Mouse (Mus musculus) forebrain, embryonic 16.5 days (tissue): ENCODE data around the gene Pgm1. TPM values are rescaled to one million over a fixed set of nuclear protein-coding genes. Genes with fewer than 3 reads are reported as not detected.

Experiments used
- ATAC-seq: fragments of 200-750 bp; cut with Nextera tagmentation; 2 replicates; pipeline ENCODE4 v1.8.0; 2017; ENCODE audit warnings: mild to moderate bottlenecking, moderate library complexity
- H3K27ac ChIP-seq: fragments of 300-500 bp; sonication (generic); 2 replicates; pipeline ENCODE4 v1.5.1; 2014; ENCODE audit warnings: low read length, control low read depth
- H3K27me3 ChIP-seq: fragments of 300-500 bp; sonication (generic); replicated peaks from 2 replicates; pipeline ENCODE4 v1.6.1; 2014; ENCODE audit warnings: low read length; ENCODE audit not compliant: control insufficient read depth, insufficient read depth
- H3K36me3 ChIP-seq: fragments of 300-500 bp; sonication (generic); 2 replicates; pipeline ENCODE4 v1.6.1; 2014; ENCODE audit not compliant: control insufficient read depth, insufficient read depth
- H3K4me1 ChIP-seq: fragments of 300-500 bp; sonication (generic); replicated peaks from 2 replicates; pipeline ENCODE4 v1.6.1; 2014; ENCODE audit warnings: low read length; ENCODE audit not compliant: control insufficient read depth, insufficient read depth
- H3K4me2 ChIP-seq: fragments of 300-500 bp; sonication (generic); 2 replicates; pipeline ENCODE4 v1.6.1; 2014; ENCODE audit warnings: mild to moderate bottlenecking, low read length, control low read depth
- H3K4me3 ChIP-seq: fragments of 300-500 bp; sonication (generic); replicated peaks from 2 replicates; pipeline ENCODE4 v1.5.1; 2014; ENCODE audit warnings: mild to moderate bottlenecking, low read length, control low read depth
- H3K9ac ChIP-seq: fragments of 300-500 bp; sonication (generic); replicated peaks from 2 replicates; pipeline ENCODE4 v1.6.1; 2014; ENCODE audit warnings: low read depth, low read length, control low read depth
- H3K9me3 ChIP-seq: fragments of 300-500 bp; sonication (generic); 2 replicates; pipeline ENCODE4 v1.6.1; 2016; ENCODE audit warnings: low read length; ENCODE audit not compliant: control insufficient read depth
- WGBS: fragments of 180-500 bp; shearing (Covaris S2); extraction: QIAGEN DNeasy Blood & Tissue Kit; methylation state at CpG from one replicate; pipeline ENCODE4 v1.1.7; 2014; 5-methylcytosine and 5-hydroxymethylcytosine counted together
- polyA plus RNA-seq: library from polyadenylated mRNA; unstranded; fragments of >200 nt; fragmentation: Nextera tagmentation; extraction: Ambion mirVana; gene quantifications from 2 replicates; pipeline ENCODE4 v1.2.1, GENCODE M21; 2015

The Pgm1 gene
- polyA plus RNA-seq, 1 experiment from 2014 or later: 46.0 TPM

DNA sequence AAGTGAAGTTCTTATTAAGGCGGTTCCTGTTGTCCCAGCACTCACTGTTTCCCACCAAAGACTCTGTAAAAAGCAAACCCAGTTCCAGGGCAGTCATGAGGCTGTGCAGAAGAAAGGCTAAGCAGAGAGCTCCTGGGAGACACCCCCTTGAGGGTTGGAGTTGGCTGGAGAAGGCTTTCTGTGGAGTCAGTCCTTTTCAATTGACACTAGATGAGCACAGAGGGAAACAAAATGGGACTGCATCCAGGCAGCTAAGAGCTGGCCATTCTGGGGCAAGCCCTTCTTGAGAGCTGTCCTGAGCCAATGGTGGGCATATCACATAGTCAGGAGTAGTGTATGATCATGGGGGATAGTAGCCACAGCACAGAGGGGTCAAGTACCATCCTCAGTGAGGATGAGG, 44.7 kb downstream of the Pgm1 start:
- ATAC-seq: no peak
- no peak overlapping the region for H3K4me3 ChIP-seq
- H3K9ac ChIP-seq: no peak overlapping the region
- no peaks in the 10 kb centered on the region for H3K4me1 ChIP-seq
- H3K27ac ChIP-seq: no peak overlapping the region
- H3K4me2 ChIP-seq: no peak overlapping the region
- no peaks in the 10 kb centered on the region for H3K36me3 ChIP-seq
- no peaks in the 10 kb centered on the region for H3K9me3 ChIP-seq
- 93% methylated on average over 1 of the region's 1 CpGs for WGBS
- no peaks in the 10 kb centered on the region for H3K27me3 ChIP-seq

GRCm38 (mm10) chr4:99974375-99974774, 45.2 kb downstream of the Pgm1 start:
- H3K36me3 ChIP-seq: no peaks in the 10 kb centered on the region
- H3K4me2 ChIP-seq: no peak overlapping the region
- WGBS: 78% methylated on average over 5 of the region's 5 CpGs
- no peaks in the 10 kb centered on the region for H3K27me3 ChIP-seq
- H3K9ac ChIP-seq: no peak overlapping the region
- no peaks in the 10 kb centered on the region for H3K9me3 ChIP-seq
- H3K4me1 ChIP-seq: no peaks in the 10 kb centered on the region
- H3K4me3 ChIP-seq: no peak overlapping the region
- no peak overlapping the region for H3K27ac ChIP-seq
- ATAC-seq: no peak

DNA sequence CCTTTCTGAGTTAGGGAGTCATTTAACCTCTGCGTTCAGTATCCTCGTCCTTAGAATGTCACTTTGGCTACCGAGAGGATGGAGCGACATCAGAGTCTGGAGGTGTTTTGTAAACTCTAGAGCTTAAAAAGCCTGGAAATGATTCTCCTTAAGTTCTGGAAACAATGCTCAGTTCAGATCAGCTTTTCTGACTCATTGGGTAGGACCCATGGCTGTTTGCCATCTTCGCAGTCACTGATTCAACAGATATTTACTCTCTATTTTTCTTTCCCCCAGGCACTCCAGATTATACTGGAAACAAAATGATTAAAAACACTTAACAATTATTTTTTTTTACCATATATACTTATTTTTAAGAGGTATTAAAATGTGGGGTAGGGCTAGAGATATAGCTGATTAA, 50.1 kb downstream of the Pgm1 start:
- Histone ChIP-seq H3K36me3 (no peaks in the 10 kb centered on the region), H3K9ac (no peak overlapping the region), H3K27ac (no peak overlapping the region), H3K9me3 (no peaks in the 10 kb centered on the region), H3K4me3 (no peak overlapping the region), H3K4me2 (no peak overlapping the region), H3K4me1 (no peaks in the 10 kb centered on the region), H3K27me3 (no peaks in the 10 kb centered on the region)
- 72% methylated on average over 5 of the region's 5 CpGs for WGBS
- ATAC-seq: no peak

DNA sequence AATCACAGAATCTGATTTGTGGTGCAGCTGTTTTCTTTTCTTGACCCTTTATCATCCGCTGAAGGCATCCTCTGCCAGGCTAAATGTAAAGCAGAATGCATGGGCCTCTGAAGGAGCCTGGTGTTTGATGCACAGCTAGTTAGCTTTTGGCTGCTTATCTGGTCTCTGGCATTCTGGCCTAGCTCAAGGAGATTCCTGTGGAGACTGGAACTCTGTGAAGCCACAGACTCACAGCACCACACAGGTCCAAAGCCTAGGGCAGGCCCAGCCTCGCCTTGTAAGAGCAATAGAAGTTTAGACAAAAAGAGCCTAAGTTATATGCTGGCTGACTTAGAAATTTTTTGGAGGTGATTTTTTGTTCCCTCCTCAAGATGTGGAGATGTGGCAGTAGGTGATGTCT, 52.0 kb downstream of the Pgm1 start:
- Histone ChIP-seq H3K4me1 (no peaks in the 10 kb centered on the region), H3K27ac (no peak overlapping the region), H3K4me2 (no peak overlapping the region), H3K9me3 (no peaks in the 10 kb centered on the region), H3K36me3 (no peaks in the 10 kb centered on the region), H3K27me3 (no peaks in the 10 kb centered on the region), H3K4me3 (no peak overlapping the region), H3K9ac (no peak overlapping the region)
- WGBS: 85% methylated on average over 2 of the region's 2 CpGs
- no peak for ATAC-seq

DNA sequence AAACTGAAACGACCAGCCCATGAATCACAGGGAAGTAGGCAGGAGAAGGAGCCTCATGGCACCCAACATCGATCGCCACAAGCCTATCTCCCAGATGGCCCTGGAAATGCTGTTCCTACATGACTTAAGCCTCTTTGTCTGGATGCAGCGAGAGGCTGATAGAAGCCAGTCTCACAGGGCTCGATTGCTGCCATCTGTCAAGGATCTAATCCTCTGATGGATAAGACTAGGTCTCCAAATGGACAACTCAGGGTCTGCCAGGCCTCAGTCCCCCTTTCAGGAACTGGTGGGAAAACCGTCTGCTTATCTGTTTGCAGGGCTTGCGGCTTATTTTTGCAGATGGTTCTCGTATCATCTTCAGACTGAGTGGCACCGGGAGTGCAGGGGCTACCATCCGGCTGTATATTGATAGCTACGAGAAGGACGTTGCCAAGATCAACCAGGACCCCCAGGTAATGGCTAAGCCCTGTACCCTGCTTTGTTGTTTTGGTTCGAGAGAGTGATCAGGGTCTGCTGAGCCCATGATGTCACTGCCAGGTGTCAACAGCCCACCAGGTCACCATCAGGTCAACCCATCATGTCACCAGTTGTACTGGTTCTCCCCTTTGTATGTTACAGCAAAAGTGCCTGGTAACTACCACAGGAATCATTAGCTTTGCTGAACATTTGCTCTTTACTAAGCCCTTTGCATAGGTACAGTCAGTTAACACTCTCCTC, 54.6 kb downstream of the Pgm1 start:
- Histone ChIP-seq H3K36me3 (no peaks in the 10 kb centered on the region), H3K9ac (no peak overlapping the region), H3K4me1 (no peaks in the 10 kb centered on the region), H3K4me2 (no peak overlapping the region), H3K9me3 (no peaks in the 10 kb centered on the region), H3K27me3 (no peaks in the 10 kb centered on the region), H3K27ac (no peak overlapping the region), H3K4me3 (no peak overlapping the region)
- peak; percentile 23; the same call in 1 of the 2 replicates for ATAC-seq
- WGBS: 86% methylated on average over 13 of the region's 13 CpGs

- no peak overlapping the region for H3K4me3 ChIP-seq
- H3K9me3 ChIP-seq: no peaks in the 10 kb centered on the region
- no peak overlapping the region for H3K27ac ChIP-seq
- no peaks in the 10 kb centered on the region for H3K4me1 ChIP-seq
- H3K9ac ChIP-seq: no peak overlapping the region
- no peaks in the 10 kb centered on the region for H3K36me3 ChIP-seq
- no peak for ATAC-seq
- 81% methylated on average over 7 of the region's 7 CpGs for WGBS
- no peak overlapping the region for H3K4me2 ChIP-seq
- no peaks in the 10 kb centered on the region for H3K27me3 ChIP-seq
Measured at GRCm38 (mm10) chr4:99984369-99984752, 55.1 kb downstream of the Pgm1 start.

DNA sequence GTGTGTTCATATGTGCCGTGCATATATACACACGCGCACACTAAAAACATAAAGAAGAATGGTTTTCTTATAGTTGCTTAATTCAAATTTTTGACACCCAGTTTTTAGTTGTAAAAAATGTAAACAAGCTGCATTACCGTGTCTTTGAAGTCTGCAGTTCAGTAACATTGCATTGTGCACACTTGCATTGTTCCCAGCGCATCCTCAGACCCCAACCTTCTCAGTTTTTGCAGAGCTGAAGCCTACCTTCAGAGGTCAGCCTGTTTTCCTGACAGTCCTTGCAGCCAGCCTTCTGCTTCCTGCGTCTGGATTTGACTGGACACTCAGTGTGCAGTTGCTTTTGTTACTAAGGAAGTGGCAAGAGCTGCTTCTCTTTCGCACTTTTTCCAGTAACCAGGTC, 55.9 kb downstream of the Pgm1 start:
- Histone ChIP-seq H3K36me3 (no peaks in the 10 kb centered on the region), H3K9me3 (no peaks in the 10 kb centered on the region), H3K4me2 (no peak overlapping the region), H3K27me3 (no peaks in the 10 kb centered on the region), H3K27ac (no peak overlapping the region), H3K4me3 (no peak overlapping the region), H3K4me1 (no peaks in the 10 kb centered on the region), H3K9ac (no peak overlapping the region)
- WGBS: 90% methylated on average over 7 of the region's 7 CpGs
- ATAC-seq: no peak

- no peaks in the 10 kb centered on the region for H3K27me3 ChIP-seq
- no peak overlapping the region for H3K4me3 ChIP-seq
- WGBS: 85% methylated on average over 12 of the region's 12 CpGs
- no peaks in the 10 kb centered on the region for H3K36me3 ChIP-seq
- no peak for ATAC-seq
- H3K9me3 ChIP-seq: no peaks in the 10 kb centered on the region
- no peak overlapping the region for H3K9ac ChIP-seq
- H3K4me2 ChIP-seq: no peak overlapping the region
- no peaks in the 10 kb centered on the region for H3K4me1 ChIP-seq
- no peak overlapping the region for H3K27ac ChIP-seq
Measured at GRCm38 (mm10) chr4:99985631-99986030, 56.4 kb downstream of the Pgm1 start.

DNA sequence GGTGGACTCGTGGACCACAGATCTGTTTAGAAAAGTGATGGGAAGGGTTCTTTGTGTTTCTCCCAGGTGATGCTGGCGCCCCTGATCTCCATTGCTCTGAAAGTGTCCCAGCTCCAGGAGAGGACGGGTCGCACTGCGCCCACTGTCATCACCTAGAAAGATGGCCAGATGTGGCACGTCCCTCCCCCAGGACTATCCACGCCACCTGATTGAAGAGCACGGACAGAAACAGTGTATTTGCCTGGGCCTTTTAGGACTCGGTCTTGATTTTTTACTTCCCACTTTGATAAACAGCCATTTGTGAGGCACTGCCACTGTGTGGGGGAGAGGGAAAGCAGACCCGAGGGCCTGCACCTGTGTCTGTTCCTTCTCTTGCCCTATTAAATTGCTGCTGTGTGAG, 57.4 kb downstream of the Pgm1 start:
- no peaks in the 10 kb centered on the region for H3K36me3 ChIP-seq
- H3K27me3 ChIP-seq: no peaks in the 10 kb centered on the region
- 90% methylated on average over 10 of the region's 10 CpGs for WGBS
- no peak overlapping the region for H3K4me2 ChIP-seq
- H3K4me1 ChIP-seq: no peaks in the 10 kb centered on the region
- no peak for ATAC-seq
- H3K4me3 ChIP-seq: no peak overlapping the region
- H3K9ac ChIP-seq: no peak overlapping the region
- H3K27ac ChIP-seq: no peak overlapping the region
- no peaks in the 10 kb centered on the region for H3K9me3 ChIP-seq

- whole genome bisulfite sequencing: 84% methylated on average over 7 of the region's 7 CpGs
- ATAC-seq: no peak
Measured at GRCm38 (mm10) chr4:99988771-99989170, 59.6 kb downstream of the Pgm1 start.

More at GRCm38 (mm10) chr4:99988771-99989170, 59.6 kb downstream of the Pgm1 start:
- H3K4me3 ChIP-seq: no peak overlapping the region
- no peaks in the 10 kb centered on the region for H3K4me1 ChIP-seq
- no peak overlapping the region for H3K9ac ChIP-seq
- no peaks in the 10 kb centered on the region for H3K9me3 ChIP-seq
- no peak overlapping the region for H3K27ac ChIP-seq
- H3K4me2 ChIP-seq: no peak overlapping the region
- no peaks in the 10 kb centered on the region for H3K27me3 ChIP-seq
- no peaks in the 10 kb centered on the region for H3K36me3 ChIP-seq
